Mouse (Mus musculus): ENCODE data around the gene Tsc22d3. TPM values are rescaled to one million over a fixed set of nuclear protein-coding genes. Genes with fewer than 3 reads are reported as not detected.
"Not testable (repeated sequence)": the region's sequence is repeated elsewhere in the genome, so short reads cannot be mapped to it uniquely, and the experiment has no call there.

Gene Tsc22d3
- total and polyA plus RNA-seq, 3 experiments, result 8.4 to 32.8 (median 15.2) TPM

GRCm38 (mm10) chrX:140509817-140510216 is 90.6 kb downstream of the Tsc22d3 start:
- H3K9ac ChIP-seq (ENCODE audit: insufficient read depth, low read depth), result no peak overlapping the region
- H3K4me2 ChIP-seq (ENCODE audit: insufficient read depth, low read depth, poor library complexity, severe bottlenecking), result no peak overlapping the region
- H3K79me2 ChIP-seq (replicated peaks; ENCODE audit: control insufficient read depth, extremely low read depth, insufficient read depth, poor library complexity, severe bottlenecking), result no peaks in the 10 kb centered on the region
- no peaks in the 10 kb centered on the region for H3K9me3 ChIP-seq (replicated peaks; ENCODE audit: low read length)
- no peaks in the 10 kb centered on the region for H3K27me3 ChIP-seq (replicated peaks)
- dilution Hi-C loops (cut with MboI; ENCODE audit: extremely low pct_ligation_motif_present, extremely low pct_unique_long_range_greater_than_20kb, low sequenced_read_pairs), result no loop called here
- in situ Hi-C loops (cut with MboI; ENCODE audit: low pct_ligation_motif_present, low pct_unique_long_range_greater_than_20kb, low sequenced_read_pairs), result no loop called here
- H3K27ac ChIP-seq (ENCODE audit: insufficient read depth, low read depth), result no peak overlapping the region
- no peaks in the 10 kb centered on the region for H3K36me3 ChIP-seq (replicated peaks in 1 of 2; ENCODE audit: control insufficient read depth in 1 of 2, insufficient read depth in 1 of 2, low read length in 1 of 2)
- peaks cover 18 to 38% of the 10 kb centered on the region in 2 experiments for H3K4me1 ChIP-seq (ENCODE audit: control insufficient read depth in 1 of 2, insufficient read depth in 2 of 2)
- TF ChIP-seq TBP (conservative IDR thresholded peaks at IDR 0.05; ENCODE audit: low read depth, low read length), result no peak
- no peak for TF ChIP-seq TCF12 (IDR thresholded peaks at IDR 0.05; ENCODE audit: low read depth, low read length)
- TF ChIP-seq RCOR1 (conservative IDR thresholded peaks at IDR 0.05; ENCODE audit: low read depth, low read length), result no peak
- TF ChIP-seq CTCF (conservative IDR thresholded peaks at IDR 0.05 in 1 of 2, IDR thresholded peaks at IDR 0.05 in 1 of 2; ENCODE audit: low read depth in 2 of 2, low read length in 2 of 2), result no peak
- TF ChIP-seq CHD1 (IDR thresholded peaks at IDR 0.05; ENCODE audit: low read depth, low read length), result no peak
- TF ChIP-seq POLR2A (IDR thresholded peaks at IDR 0.05; ENCODE audit: low read depth, low read length), result no peak
- no peak for TF ChIP-seq EP300 (IDR thresholded peaks at IDR 0.05; ENCODE audit: low read length)
- TF ChIP-seq IRF4 (IDR thresholded peaks at IDR 0.05; ENCODE audit: low read depth, low read length), result no peak
- no peak for TF ChIP-seq POLR2AphosphoS2 (IDR thresholded peaks at IDR 0.05; ENCODE audit: low read depth, low read length)
- TF ChIP-seq ZNF384 (IDR thresholded peaks at IDR 0.05; ENCODE audit: low read depth, low read length), result peak; percentile 65
- TF ChIP-seq MXI1 (IDR thresholded peaks at IDR 0.05; ENCODE audit: low read depth, low read length), result no peak
- no peak for TF ChIP-seq GABPA (IDR thresholded peaks at IDR 0.05; ENCODE audit: insufficient replicate concordance, low read depth, low read length)
- peak; percentile 94 for TF ChIP-seq MAFK (IDR thresholded peaks at IDR 0.05; ENCODE audit: insufficient replicate concordance, low read length)
- no peak for TF ChIP-seq ZMIZ1 (IDR thresholded peaks at IDR 0.05; ENCODE audit: low read depth, low read length)
- TF ChIP-seq JUN (IDR thresholded peaks at IDR 0.05; ENCODE audit: insufficient read depth, low read depth, low read length), result no peak
- no peak for TF ChIP-seq SIN3A (IDR thresholded peaks at IDR 0.05; ENCODE audit: low read length)
- no peak overlapping the region for H3K4me3 ChIP-seq (replicated peaks in 1 of 3; ENCODE audit: low read depth in 2 of 3, low read length in 2 of 3, poor library complexity in 1 of 3)
- DNase-seq (ENCODE audit: extremely low read depth), result no peak

GRCm38 (mm10) chrX:140508791-140509190 is 91.7 kb downstream of the Tsc22d3 start:
- H3K9me3 ChIP-seq (replicated peaks; ENCODE audit: low read length); H3K4me3 ChIP-seq (replicated peaks in 1 of 3; ENCODE audit: low read depth in 2 of 3, low read length in 2 of 3, poor library complexity in 1 of 3); in situ Hi-C loops (cut with MboI; ENCODE audit: low pct_ligation_motif_present, low pct_unique_long_range_greater_than_20kb, low sequenced_read_pairs); H3K9ac ChIP-seq (ENCODE audit: insufficient read depth, low read depth); H3K27ac ChIP-seq (ENCODE audit: insufficient read depth, low read depth); H3K79me2 ChIP-seq (replicated peaks; ENCODE audit: control insufficient read depth, extremely low read depth, insufficient read depth, poor library complexity, severe bottlenecking); H3K4me2 ChIP-seq (ENCODE audit: insufficient read depth, low read depth, poor library complexity, severe bottlenecking); H3K36me3 ChIP-seq (replicated peaks in 1 of 2; ENCODE audit: control insufficient read depth in 1 of 2, insufficient read depth in 1 of 2, low read length in 1 of 2); H3K27me3 ChIP-seq (replicated peaks); dilution Hi-C loops (cut with MboI; ENCODE audit: extremely low pct_ligation_motif_present, extremely low pct_unique_long_range_greater_than_20kb, low sequenced_read_pairs); DNase-seq (ENCODE audit: extremely low read depth): not testable (repeated sequence)
- peaks cover 22 to 45% of the 10 kb centered on the region in 2 experiments for H3K4me1 ChIP-seq (ENCODE audit: control insufficient read depth in 1 of 2, insufficient read depth in 2 of 2)
- TF ChIP-seq BHLHE40 (IDR thresholded peaks at IDR 0.05; ENCODE audit: low read depth, low read length), result peak; percentile 25; the same call in 1 of the 2 replicates

All from CH12.LX (cell line).